Mouse (Mus musculus) mesoderm, embryonic 11.5 days (tissue): ENCODE data around the gene E330021D16Rik.
"Not testable (repeated sequence)": the region's sequence is repeated elsewhere in the genome, so short reads cannot be mapped to it uniquely, and the experiment has no call there.

ENCODE experiments used
- DNase-seq: peaks from one replicate; pipeline ENCODE4 v3.0.0-alpha.2; 2012; ENCODE audit warnings: low read depth, low spot score

E330021D16Rik gene

GRCm38 (mm10) chr6:136415133-136415775 lies at the start of gene E330021D16Rik:
Gene E330021D16Rik, minus strand, starts transcription at chr6:136415569.
- no peak for DNase-seq

- no peak for DNase-seq
These were observed 49.7 kb upstream of the E330021D16Rik start for GRCm38 (mm10) chr6:136465021-136465420.

GRCm38 (mm10) chr6:136464121-136464621 lies 48.8 kb upstream of the E330021D16Rik start:
- no peak for DNase-seq

GRCm38 (mm10) chr6:136463491-136463890 lies 48.1 kb upstream of the E330021D16Rik start:
- no peak for DNase-seq

GRCm38 (mm10) chr6:136459156-136459555 lies 43.8 kb upstream of the E330021D16Rik start:
- DNase-seq = no peak

GRCm38 (mm10) chr6:136456302-136456701 lies 40.9 kb upstream of the E330021D16Rik start:
- no peak for DNase-seq

- no peak for DNase-seq
These were observed 40.3 kb upstream of the E330021D16Rik start for GRCm38 (mm10) chr6:136455696-136456095.

- no peak for DNase-seq
These were observed 37.3 kb upstream of the E330021D16Rik start for GRCm38 (mm10) chr6:136452623-136453022.

- DNase-seq = no peak
These were observed 35.5 kb upstream of the E330021D16Rik start for GRCm38 (mm10) chr6:136450863-136451262.

- DNase-seq = no peak
These were observed 34.6 kb upstream of the E330021D16Rik start for GRCm38 (mm10) chr6:136449930-136450329.

GRCm38 (mm10) chr6:136449270-136449692 lies 33.9 kb upstream of the E330021D16Rik start:
- no peak for DNase-seq

GRCm38 (mm10) chr6:136439205-136439604 lies 23.8 kb upstream of the E330021D16Rik start:
- DNase-seq = not testable (repeated sequence)

GRCm38 (mm10) chr6:136436151-136436550 lies 20.8 kb upstream of the E330021D16Rik start:
- DNase-seq = not testable (repeated sequence)

- DNase-seq = no peak
These were observed 18.2 kb upstream of the E330021D16Rik start for GRCm38 (mm10) chr6:136433573-136433972.

- DNase-seq = no peak
These were observed 16.5 kb upstream of the E330021D16Rik start for GRCm38 (mm10) chr6:136431896-136432248.

GRCm38 (mm10) chr6:136431169-136431895 lies 16.0 kb upstream of the E330021D16Rik start:
- DNase-seq = no peak

- no peak for DNase-seq
These were observed 14.1 kb upstream of the E330021D16Rik start for GRCm38 (mm10) chr6:136429441-136429840.

- no peak for DNase-seq
These were observed 13.0 kb upstream of the E330021D16Rik start for GRCm38 (mm10) chr6:136428412-136428811.

GRCm38 (mm10) chr6:136427240-136427639 lies 11.9 kb upstream of the E330021D16Rik start:
- no peak for DNase-seq

GRCm38 (mm10) chr6:136425956-136426355 lies 10.6 kb upstream of the E330021D16Rik start:
- DNase-seq = no peak

- DNase-seq = no peak
These were observed 8.8 kb upstream of the E330021D16Rik start for GRCm38 (mm10) chr6:136424166-136424565.

GRCm38 (mm10) chr6:136423201-136423600 lies 7.8 kb upstream of the E330021D16Rik start:
- DNase-seq = no peak
